Mouse (Mus musculus) gastrocnemius, postnatal 14 days (tissue): ENCODE data around the gene Cep131. TPM values are rescaled to one million over a fixed set of nuclear protein-coding genes. Genes with fewer than 3 reads are reported as not detected.

ENCODE experiments used
- DNase-seq: peaks from one replicate; pipeline ENCODE4 v3.0.0; 2021; ENCODE audit warnings: mixed read lengths
- intact Hi-C: fragments of 180-260 bp; cut with DNase I; formaldehyde crosslinking; loops from one replicate; pipeline ENCODE4 v1.15.1; 2025; ENCODE audit warnings: low total_unique reads
- microRNA-seq, 2 experiments: library from miRNA; unstranded; fragments of <30 nt; microRNA quantifications; one replicate each; pipeline ENCODE4 v1.2.0; 2021
- total RNA-seq, 2 experiments: library from RNA; stranded (reverse); gene quantifications; 2 replicates each; pipeline ENCODE4 v1.2.3; 2021

Cep131 gene
- total RNA-seq, 2 experiments from 2014 or later = 7.9 to 8.5 TPM

GRCm38 (mm10) chr11:120033473-120033872 lies 53.2 kb downstream of the Cep131 start:
- intact Hi-C loops = loop anchor here (5.0 kb wide), 2 partner anchors 34 to 69 kb away; no protein-coding TSS in a partner anchor
- no peak for DNase-seq

DNA sequence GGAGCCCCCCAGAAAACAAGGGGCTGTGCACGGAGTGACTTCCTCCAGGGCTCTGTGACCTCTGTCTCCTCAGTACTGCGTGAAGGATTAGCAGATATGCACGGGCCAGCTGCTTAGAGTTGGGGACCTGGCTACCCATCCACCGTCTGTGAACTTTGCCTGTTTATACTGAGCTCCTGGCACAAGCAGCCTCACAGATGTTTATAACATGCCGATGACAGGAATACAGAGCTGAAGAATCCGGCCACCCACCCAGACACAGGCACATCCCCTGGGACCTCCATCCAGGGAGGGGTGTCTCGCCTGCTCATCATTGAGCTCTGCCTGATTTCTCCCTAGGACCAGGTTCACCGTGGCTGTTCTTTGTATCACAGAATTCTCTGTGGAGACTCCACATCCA lies 54.6 kb downstream of the Cep131 start:
- no peak for DNase-seq
- intact Hi-C loops = loop anchor here (5.0 kb wide), 2 partner anchors 35 to 70 kb away; no protein-coding TSS in a partner anchor

DNA sequence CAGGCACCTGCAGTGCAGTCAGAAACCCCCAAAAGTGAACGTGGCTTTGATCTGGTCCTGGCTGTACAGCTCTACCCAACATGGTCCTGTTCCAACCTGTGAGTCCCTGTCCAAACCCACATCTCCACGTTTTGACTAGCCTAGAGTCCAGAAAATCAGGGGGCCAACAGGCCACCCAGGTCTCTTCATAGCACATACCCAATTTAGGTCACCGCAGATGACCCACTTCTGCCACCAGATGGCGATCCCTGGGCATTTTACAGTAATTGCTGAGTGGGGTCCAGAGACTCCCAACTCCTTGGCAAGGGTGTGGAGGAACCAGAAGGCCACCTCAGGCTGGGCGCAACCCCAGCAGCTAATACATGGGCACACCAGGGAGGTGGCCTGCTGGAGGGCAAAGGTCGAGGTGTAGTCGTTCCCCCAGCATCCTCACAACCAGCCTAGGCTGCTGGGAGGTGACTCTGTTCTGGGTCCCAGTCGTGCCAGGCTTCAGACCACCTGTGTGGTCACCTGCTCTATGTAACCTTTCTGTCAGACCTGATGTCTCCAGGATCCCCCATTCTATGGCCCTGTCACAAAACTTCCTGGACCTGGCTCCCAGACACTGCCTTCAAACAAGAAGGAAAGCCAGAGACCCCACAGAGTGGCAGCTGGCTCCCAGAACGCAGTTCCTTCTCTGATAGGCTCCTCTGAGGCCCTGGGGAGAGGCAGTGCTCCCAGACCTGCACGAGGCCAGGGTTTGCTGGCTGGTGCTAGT lies 56.3 kb downstream of the Cep131 start:
- intact Hi-C loops = loop anchor here (5.0 kb wide), 2 partner anchors 37 to 72 kb away; no protein-coding TSS in a partner anchor
- no peak for DNase-seq

GRCm38 (mm10) chr11:120029431-120030144 lies 57.0 kb downstream of the Cep131 start:
- intact Hi-C loops = loop anchor here (5.0 kb wide), 2 partner anchors 38 to 73 kb away; no protein-coding TSS in a partner anchor
- no peak for DNase-seq

DNA sequence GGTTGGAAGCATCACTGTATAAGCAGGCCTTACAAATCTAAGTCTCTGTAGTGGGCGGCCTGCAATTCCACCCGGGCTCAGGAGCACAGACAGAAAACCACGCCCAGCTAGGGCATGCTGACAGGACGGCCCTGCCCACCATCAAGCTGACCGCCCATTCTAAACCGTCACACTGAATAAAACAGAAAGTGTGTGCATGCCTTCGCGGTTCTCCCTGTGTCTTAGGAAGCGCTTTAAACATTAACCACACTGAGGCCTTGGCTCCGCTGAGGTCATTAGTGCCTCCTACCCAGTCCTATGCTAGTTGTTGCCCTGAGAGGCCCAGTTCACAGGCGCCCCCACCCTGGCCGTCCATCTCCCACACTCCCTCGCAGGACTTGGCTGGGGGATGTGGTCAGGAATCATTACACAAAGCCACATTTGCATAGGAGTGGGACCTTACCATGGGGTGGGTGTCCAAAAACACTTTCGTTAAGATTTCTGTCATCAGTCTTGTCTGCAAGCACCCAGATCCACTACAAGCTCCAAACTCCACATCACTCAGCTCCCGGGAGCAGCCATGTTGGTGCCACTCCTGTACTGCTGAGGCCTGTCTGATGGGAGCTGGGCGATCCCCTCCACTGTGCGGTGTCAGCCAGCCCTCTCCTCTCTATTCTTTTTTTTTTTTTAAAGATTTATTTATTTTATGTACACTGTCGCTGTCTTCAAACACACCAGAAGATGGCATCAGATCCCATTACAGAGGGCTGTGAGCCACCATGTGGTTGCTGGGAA lies 58.1 kb downstream of the Cep131 start:
- DNase-seq = no peak
- intact Hi-C loops = no loop called here

- intact Hi-C loops = no loop called here
- no peak for DNase-seq
Observed at GRCm38 (mm10) chr11:120026941-120027340, 59.7 kb downstream of the Cep131 start.

- intact Hi-C loops = no loop called here
- DNase-seq = no peak
Observed at GRCm38 (mm10) chr11:120022841-120023240, 63.8 kb downstream of the Cep131 start.

GRCm38 (mm10) chr11:120022216-120022615 lies 64.4 kb downstream of the Cep131 start:
- no peak for DNase-seq
- intact Hi-C loops = no loop called here

DNA sequence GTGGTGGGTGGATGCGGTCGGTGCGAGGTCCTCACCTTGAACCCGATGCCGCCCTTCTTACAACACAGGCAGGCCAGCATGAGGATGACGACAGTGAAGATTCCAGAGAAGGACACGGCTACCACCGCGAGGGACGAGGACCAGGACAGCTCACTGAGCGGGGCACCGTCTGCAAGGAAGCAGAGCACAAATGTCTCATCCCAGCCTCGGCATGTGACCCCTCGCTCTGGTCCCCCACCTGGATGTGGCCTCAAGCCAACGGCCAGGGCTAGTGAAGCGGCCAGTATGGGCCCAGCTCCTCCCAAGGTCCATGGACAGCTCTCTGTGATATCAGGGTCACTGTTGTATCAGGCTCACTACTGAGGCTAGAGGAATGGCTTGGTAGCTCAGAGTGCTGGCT lies 65.3 kb downstream of the Cep131 start:
- no peak for DNase-seq
- intact Hi-C loops = no loop called here

- DNase-seq = no peak
- intact Hi-C loops = loop anchor here (5.0 kb wide), 1 partner anchor 48 kb away; no protein-coding TSS in a partner anchor
Observed at GRCm38 (mm10) chr11:120019542-120020440, 66.8 kb downstream of the Cep131 start.

GRCm38 (mm10) chr11:120017011-120017410 lies 69.6 kb downstream of the Cep131 start:
- DNase-seq = no peak
- intact Hi-C loops = loop anchor here (5.0 kb wide), 1 partner anchor 50 kb away; no protein-coding TSS in a partner anchor

DNA sequence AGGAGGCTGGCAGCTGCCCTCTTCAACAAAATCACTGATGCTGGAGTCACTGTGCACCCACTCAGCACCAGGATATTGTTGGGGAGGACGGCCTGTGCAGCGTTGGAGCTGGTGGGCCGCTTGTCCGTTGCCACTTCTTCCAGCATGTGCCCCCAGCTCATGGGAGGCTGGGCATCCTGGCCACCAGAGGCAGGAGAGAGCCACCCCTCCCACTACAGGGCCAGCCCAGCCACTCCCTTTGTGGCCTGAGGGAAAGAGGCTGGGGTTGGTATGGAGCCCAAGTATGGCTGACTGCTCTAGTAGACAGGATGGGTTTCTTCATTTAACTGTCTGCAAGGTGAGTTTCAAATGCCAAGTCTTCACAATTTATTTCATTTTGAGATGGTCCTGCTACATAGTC lies 71.9 kb downstream of the Cep131 start:
- intact Hi-C loops = loop anchor here (5.0 kb wide), 2 partner anchors 53 to 78 kb away; no protein-coding TSS in a partner anchor
- no peak for DNase-seq

Small RNA genes lying within 50 kb of the gene (microRNA-seq; reads per million reads assigned to microRNA genes)
- gene Gm25948 (0 reads per million in 2 experiments), gene Mir3065 (0 reads per million in 2 experiments), gene Mir338 (0 reads per million in 2 experiments)

Other genes with a start within 250 kb of the Cep131 start
- 10 to 100 TPM; 22.7 to 25.2 TPM for gene Chmp6, start 173.4 kb downstream of the Cep131 start, total RNA-seq
- 1 to 10 TPM; 3.4 to 3.9 TPM for gene Baiap2, start 144.1 kb downstream of the Cep131 start, total RNA-seq
- gene Aatk, start 39.7 kb downstream of the Cep131 start, total RNA-seq = 10 to 100 TPM in 1 of 2 experiments, 1 to 10 TPM in 1; 9.4 to 17.0 TPM
- gene Tepsin, start 11.9 kb upstream of the Cep131 start, total RNA-seq = 1 to 10 TPM; 5.1 to 6.6 TPM
- gene Ndufaf8, start 12.1 kb upstream of the Cep131 start, total RNA-seq = 10 to 100 TPM; 36.5 to 45.6 TPM
- gene Slc38a10, start 64.5 kb upstream of the Cep131 start, total RNA-seq = 10 to 100 TPM; 56.1 to 60.8 TPM
- 1 to 10 TPM; 3.4 to 8.1 TPM for gene Bahcc1, start 146.1 kb upstream of the Cep131 start, total RNA-seq